In genomic region chr14:25536476-25536875, GRCm38 (mm10) we compare ENCODE assay signal across 24 mouse cellular contexts.
A peak's percentile ranks its signal among the peaks of the same experiment; 100 is the strongest.
DNase-seq lines count a peak whose midpoint lies in the region; ATAC-seq lines count a peak whose summit lies in the region.
"Had no signal": no experiment of that assay in that cellular context is flagged by ENCODE, and none has a peak within 500 bp of the region (broad histone marks: within the 10 kb centered on the region; RNA-seq: fewer than 3 reads in every experiment).

No protein-coding gene starts in this region.

- peak overlapping the region; percentile 17 for H3K4me2 ChIP-seq in heart, embryonic 11.5 days
- H3K4me2 ChIP-seq in midbrain, embryonic 15.5 days = no peak overlapping the region
- H3K4me2 ChIP-seq in liver, embryonic 13.5 days = peak overlapping the region; percentile 39
- H3K4me2 ChIP-seq: embryonic facial prominence, embryonic 12.5 days; forebrain, embryonic 15.5 days; heart, embryonic 13.5 days; hindbrain, embryonic 14.5 days; neural tube, embryonic 15.5 days had no signal

- no peak overlapping the region for H3K9ac ChIP-seq in heart, embryonic 11.5 days (ENCODE audit: low read depth, low read length)
- H3K9ac ChIP-seq in midbrain, embryonic 15.5 days = no peak overlapping the region
- H3K9ac ChIP-seq in liver, embryonic 13.5 days = peak overlapping the region; percentile 41
- H3K9ac ChIP-seq: embryonic facial prominence, embryonic 12.5 days; forebrain, embryonic 15.5 days; heart, embryonic 13.5 days; hindbrain, embryonic 14.5 days; neural tube, embryonic 15.5 days had no signal

- no peak overlapping the region for H3K4me3 ChIP-seq in heart, embryonic 11.5 days (ENCODE audit: low read depth, low read length)
- no peak overlapping the region for H3K4me3 ChIP-seq in midbrain, embryonic 10.5 days
- H3K4me3 ChIP-seq in midbrain, embryonic 15.5 days = no peak overlapping the region
- 0 out of 2 replicates have a peak overlapping the region, but pooled peaks have one; percentile 7 for H3K4me3 ChIP-seq in liver, embryonic 13.5 days (replicated peaks)
- H3K4me3 ChIP-seq: embryonic facial prominence, embryonic 12.5 days; forebrain, embryonic 15.5 days; heart, embryonic 13.5 days; neural tube, embryonic 15.5 days had no signal

- peaks cover 57% of the 10 kb centered on the region for H3K4me1 ChIP-seq in heart, embryonic 11.5 days (ENCODE audit: control insufficient read depth, insufficient read depth, low read length)
- peaks cover 28% of the 10 kb centered on the region for H3K4me1 ChIP-seq in midbrain, embryonic 10.5 days
- peaks cover 16% of the 10 kb centered on the region; the same call in 1 of the 2 replicates for H3K4me1 ChIP-seq in midbrain, embryonic 15.5 days
- H3K4me1 ChIP-seq in liver, embryonic 13.5 days (replicated peaks) = peaks cover 92% of the 10 kb centered on the region

- 69% methylated on average over 8 of the region's 8 CpGs for WGBS in heart, embryonic 11.5 days (ENCODE audit: insufficient replicate concordance)
- 90% methylated on average over 8 of the region's 8 CpGs for WGBS in midbrain, embryonic 10.5 days
- WGBS in midbrain, embryonic 15.5 days = 92% methylated on average over 8 of the region's 8 CpGs
- 45% methylated on average over 8 of the region's 8 CpGs for WGBS in liver, embryonic 13.5 days (ENCODE audit: insufficient replicate concordance)

- no peak for DNase-seq in heart, postnatal 4 days
- no peak for DNase-seq in midbrain, embryonic 10.5 days (ENCODE audit: low spot score)
- DNase-seq in liver, embryonic 13.5 days = peak; percentile 65
- peak; percentile 37 for DNase-seq in yolk sac, embryonic 10.5 days (ENCODE audit: low spot score)
- no peak for DNase-seq in ovary, adult 18-20 months (ENCODE audit: low spot score)
- DNase-seq: adrenal gland, postnatal 36 days; B cell, adult 2 months; cerebellum, adult 9-11 months; kidney, adult 9 months; kidney, postnatal 14 days; left cerebral cortex, postnatal 4 days; lung, adult 18-20 months; lung, postnatal 10 days; thymus, postnatal 36 days had no signal

- H3K36me3 ChIP-seq in heart, embryonic 11.5 days (ENCODE audit: control insufficient read depth, insufficient read depth, low read length) = peaks cover 11% of the 10 kb centered on the region
- H3K36me3 ChIP-seq in midbrain, embryonic 10.5 days = peaks cover 93% of the 10 kb centered on the region
- H3K36me3 ChIP-seq in midbrain, embryonic 15.5 days (replicated peaks) = no peaks in the 10 kb centered on the region
- peaks cover 21% of the 10 kb centered on the region for H3K36me3 ChIP-seq in liver, embryonic 13.5 days
- H3K36me3 ChIP-seq: G1E had no signal

- H3K27me3 ChIP-seq in heart, embryonic 11.5 days (ENCODE audit: control insufficient read depth, insufficient read depth, low read length) = no peaks in the 10 kb centered on the region
- H3K27me3 ChIP-seq in midbrain, embryonic 10.5 days (ENCODE audit: low read depth, poor library complexity, severe bottlenecking) = no peaks in the 10 kb centered on the region
- H3K27me3 ChIP-seq in midbrain, embryonic 15.5 days (replicated peaks) = no peaks in the 10 kb centered on the region
- no peaks in the 10 kb centered on the region for H3K27me3 ChIP-seq in liver, embryonic 13.5 days
- H3K27me3 ChIP-seq: CH12.LX; embryonic facial prominence, embryonic 12.5 days; forebrain, embryonic 15.5 days; heart, embryonic 13.5 days; neural tube, embryonic 15.5 days; Patski had no signal

- ATAC-seq in heart, embryonic 11.5 days (replicated peaks; ENCODE audit: insufficient number of reproducible peaks, low FRiP score, low TSS enrichment) = peak; percentile 72; the same call in 1 of the 2 replicates
- no peak for ATAC-seq in midbrain, embryonic 15.5 days (replicated peaks)
- ATAC-seq in liver, embryonic 13.5 days (ENCODE audit: low read depth) = peak; percentile 70
- ATAC-seq: forebrain, embryonic 15.5 days; Patski had no signal

- no peaks in the 10 kb centered on the region for H3K9me3 ChIP-seq in heart, embryonic 11.5 days (replicated peaks; ENCODE audit: control insufficient read depth, low read length)
- no peaks in the 10 kb centered on the region for H3K9me3 ChIP-seq in midbrain, embryonic 10.5 days (replicated peaks)
- no peaks in the 10 kb centered on the region for H3K9me3 ChIP-seq in midbrain, embryonic 15.5 days
- no peaks in the 10 kb centered on the region for H3K9me3 ChIP-seq in liver, embryonic 13.5 days (replicated peaks)
- H3K9me3 ChIP-seq: embryonic facial prominence, embryonic 12.5 days; forebrain, embryonic 15.5 days; heart, embryonic 13.5 days; neural tube, embryonic 15.5 days had no signal

- H3K27ac ChIP-seq in heart, embryonic 11.5 days (ENCODE audit: low read depth, low read length) = peak overlapping the region; percentile 38; the same call in 1 of the 2 replicates
- H3K27ac ChIP-seq in midbrain, embryonic 10.5 days (replicated peaks) = peak overlapping the region; percentile 23
- H3K27ac ChIP-seq in midbrain, embryonic 15.5 days = no peak overlapping the region
- H3K27ac ChIP-seq in liver, embryonic 13.5 days = peak overlapping the region; percentile 72
- H3K27ac ChIP-seq: embryonic facial prominence, embryonic 12.5 days; heart, embryonic 13.5 days; hindbrain, embryonic 14.5 days had no signal

Comparison
In these comparisons a context has a peak if more than half of its experiments do, and no peak if none do; other contexts are left out.
1. DNase-seq: peak in liver, embryonic 13.5 days (single experiment) and yolk sac, embryonic 10.5 days (single experiment); none in heart, postnatal 4 days (single experiment), midbrain, embryonic 10.5 days (single experiment) and ovary, adult 18-20 months (single experiment).